Mouse (Mus musculus) gastrocnemius, adult 2 months (tissue): ENCODE data around the gene Ubp1. TPM values are rescaled to one million over a fixed set of nuclear protein-coding genes. Genes with fewer than 3 reads are reported as not detected.

Experiments
- DNase-seq: peaks from one replicate; pipeline ENCODE4 v3.0.0; 2022
- H3K27ac ChIP-seq: fragments of 200-600 bp; 2 replicates; pipeline ENCODE4 v1.8.1; 2022; ENCODE audit warnings: mild to moderate bottlenecking
- H3K4me3 ChIP-seq: fragments of 200-600 bp; 2 replicates; pipeline ENCODE4 v1.8.1; 2022; ENCODE audit warnings: mild to moderate bottlenecking, moderate library complexity
- CTCF ChIP-seq: fragments of 200-600 bp; IDR thresholded peaks from 2 replicates; pipeline ENCODE4 v1.8.1; 2022; ENCODE audit warnings: antibody characterized with exemption, mild to moderate bottlenecking, moderate library complexity
- intact Hi-C: fragments of 180-260 bp; cut with DNase I; formaldehyde crosslinking; loops from one replicate; pipeline ENCODE4 v1.15.1; 2025
- total RNA-seq, 2 experiments: library from RNA; stranded (reverse); gene quantifications; 2 replicates each; pipeline ENCODE4 v1.2.3; 2021

The Ubp1 gene
- total RNA-seq, 2 experiments from 2014 or later: 19.7 to 20.3 TPM

- no peak for DNase-seq
- H3K4me3 ChIP-seq: no peak overlapping the region
- H3K27ac ChIP-seq: no peak overlapping the region
- no peak for TF ChIP-seq CTCF
- intact Hi-C loops: no loop called here
Observed at GRCm38 (mm10) chr9:113939063-113939850, 8.5 kb downstream of the Ubp1 start.

GRCm38 (mm10) chr9:113941103-113941805 is 10.5 kb downstream of the Ubp1 start:
- no peak overlapping the region for H3K4me3 ChIP-seq
- intact Hi-C loops: no loop called here
- H3K27ac ChIP-seq: no peak overlapping the region
- TF ChIP-seq CTCF: no peak
- no peak for DNase-seq

- Histone ChIP-seq H3K27ac (no peak overlapping the region), H3K4me3 (no peak overlapping the region)
- intact Hi-C loops: no loop called here
- TF ChIP-seq CTCF: no peak
- DNase-seq: no peak
Observed at GRCm38 (mm10) chr9:113943372-113943771, 12.6 kb downstream of the Ubp1 start.

- intact Hi-C loops: no loop called here
- no peak overlapping the region for H3K4me3 ChIP-seq
- TF ChIP-seq CTCF: no peak
- DNase-seq: no peak
- no peak overlapping the region for H3K27ac ChIP-seq
Observed at GRCm38 (mm10) chr9:113947216-113947615, 16.5 kb downstream of the Ubp1 start.

GRCm38 (mm10) chr9:113957777-113958176 is 27.0 kb downstream of the Ubp1 start:
- no peak for DNase-seq
- H3K27ac ChIP-seq: no peak overlapping the region
- H3K4me3 ChIP-seq: no peak overlapping the region
- TF ChIP-seq CTCF: no peak
- intact Hi-C loops: no loop called here

GRCm38 (mm10) chr9:113963718-113964117 is 33.0 kb downstream of the Ubp1 start:
- intact Hi-C loops: no loop called here
- no peak overlapping the region for H3K4me3 ChIP-seq
- no peak for TF ChIP-seq CTCF
- no peak for DNase-seq
- no peak overlapping the region for H3K27ac ChIP-seq

GRCm38 (mm10) chr9:113964415-113964814 is 33.7 kb downstream of the Ubp1 start:
- intact Hi-C loops: no loop called here
- no peak for TF ChIP-seq CTCF
- Histone ChIP-seq H3K27ac (no peak overlapping the region), H3K4me3 (no peak overlapping the region)
- DNase-seq: no peak

- H3K27ac ChIP-seq: no peak overlapping the region
- TF ChIP-seq CTCF: no peak
- DNase-seq: no peak
- intact Hi-C loops: no loop called here
- H3K4me3 ChIP-seq: no peak overlapping the region
Observed at GRCm38 (mm10) chr9:113966838-113967237, 36.1 kb downstream of the Ubp1 start.

- H3K27ac ChIP-seq: no peak overlapping the region
Observed at GRCm38 (mm10) chr9:113968967-113969366, 38.2 kb downstream of the Ubp1 start.

GRCm38 (mm10) chr9:113969399-113969798 is 38.7 kb downstream of the Ubp1 start:
- no peak for TF ChIP-seq CTCF
- DNase-seq: no peak
- H3K4me3 ChIP-seq: no peak overlapping the region
- intact Hi-C loops: no loop called here
- H3K27ac ChIP-seq: no peak overlapping the region

More at GRCm38 (mm10) chr9:113968967-113969366, 38.2 kb downstream of the Ubp1 start:
- no peak for DNase-seq
- no peak overlapping the region for H3K4me3 ChIP-seq
- TF ChIP-seq CTCF: no peak
- intact Hi-C loops: no loop called here

GRCm38 (mm10) chr9:113970041-113970440 is 39.3 kb downstream of the Ubp1 start:
- DNase-seq: no peak
- H3K4me3 ChIP-seq: no peak overlapping the region
- intact Hi-C loops: no loop called here
- TF ChIP-seq CTCF: no peak
- no peak overlapping the region for H3K27ac ChIP-seq

GRCm38 (mm10) chr9:113971615-113972014 is 40.9 kb downstream of the Ubp1 start:
- intact Hi-C loops: no loop called here
- DNase-seq: no peak
- no peak for TF ChIP-seq CTCF
- Histone ChIP-seq H3K4me3 (no peak overlapping the region), H3K27ac (no peak overlapping the region)

- no peak for DNase-seq
- Histone ChIP-seq H3K27ac (no peak overlapping the region), H3K4me3 (no peak overlapping the region)
- TF ChIP-seq CTCF: no peak
- intact Hi-C loops: no loop called here
Observed at GRCm38 (mm10) chr9:113973857-113974256, 43.1 kb downstream of the Ubp1 start.
